Mouse (Mus musculus) MEL (cell line): ENCODE measurements around the gene Rfx1.

Experiments
- CHD2 ChIP-seq: IDR thresholded peaks from 2 replicates; pipeline ENCODE4 v1.6.1; 2011; ENCODE audit warnings: low read length, improper control_type of control experiment
- CTCF ChIP-seq, 3 experiments: IDR thresholded peaks in 2 of 3; conservative IDR thresholded peaks in 1 of 3; 2 replicates each; pipeline ENCODE4 v1.5.1; 2011 to 2012; ENCODE audit warnings: low read length in 3 of 3, low read depth in 2 of 3, mild to moderate bottlenecking in 2 of 3, improper control_type of control experiment in 1 of 3, inconsistent platforms in 1 of 3, mixed read lengths in 1 of 3, moderate library complexity in 1 of 3; ENCODE audit not compliant: control insufficient read depth in 1 of 3, insufficient read depth in 1 of 3, poor library complexity in 1 of 3, severe bottlenecking in 1 of 3
- EP300 ChIP-seq, 2 experiments: IDR thresholded peaks; 2 replicates each; pipeline ENCODE4 v1.6.1; 2011; ENCODE audit warnings: improper control_type of control experiment in 2 of 2, low read length in 2 of 2, low read depth in 1 of 2, mild to moderate bottlenecking in 1 of 2
- MAX ChIP-seq: IDR thresholded peaks from 2 replicates; pipeline ENCODE4 v1.6.1; 2011; ENCODE audit warnings: low read length, improper control_type of control experiment
- POLR2A ChIP-seq, 2 experiments: IDR thresholded peaks; 2 replicates each; pipeline ENCODE4 v1.6.1; 2011 to 2012; ENCODE audit warnings: low read length in 2 of 2, mild to moderate bottlenecking in 2 of 2, control low read depth in 1 of 2, improper control_type of control experiment in 1 of 2, low read depth in 1 of 2, moderate library complexity in 1 of 2; ENCODE audit not compliant: control insufficient read depth in 1 of 2, insufficient read depth in 1 of 2, poor library complexity in 1 of 2
- USF1 ChIP-seq: IDR thresholded peaks from 2 replicates; pipeline ENCODE4 v1.6.1; 2014; ENCODE audit warnings: low read depth, mild to moderate bottlenecking, inconsistent platforms, low read length, improper control_type of control experiment, moderate library complexity

DNA sequence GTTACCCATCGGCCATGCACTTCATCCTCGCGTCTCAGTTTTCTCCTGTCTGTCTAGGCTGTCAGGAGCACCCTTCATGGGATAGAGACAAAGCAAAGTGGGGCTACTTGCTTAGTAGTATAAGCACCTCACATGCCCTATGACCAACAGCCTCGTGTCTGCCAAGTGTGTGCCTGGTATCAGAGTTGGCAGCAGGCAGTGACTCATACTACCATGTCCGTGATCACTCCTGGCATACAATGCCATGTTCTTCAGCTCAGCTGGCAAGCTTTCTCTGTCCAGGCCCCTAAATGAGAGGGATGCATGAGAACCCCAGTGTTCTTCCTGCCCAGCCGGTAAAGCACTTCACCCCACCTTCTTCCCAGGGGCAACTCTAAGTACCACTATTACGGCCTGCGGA, 24.0 kb downstream of the Rfx1 start:
- TF ChIP-seq EP300 (IDR thresholded peaks at IDR 0.05; ENCODE audit: low read depth in 1 of 2, low read length in 2 of 2) (no peak), POLR2A (IDR thresholded peaks at IDR 0.05; ENCODE audit: control insufficient read depth in 1 of 2, insufficient read depth in 1 of 2, low read depth in 1 of 2, low read length in 2 of 2, poor library complexity in 1 of 2) (no peak), USF1 (no peak), CTCF (IDR thresholded peaks at IDR 0.05 in 2 of 3, conservative IDR thresholded peaks at IDR 0.05 in 1 of 3; ENCODE audit: control insufficient read depth in 1 of 3, insufficient read depth in 1 of 3, low read depth in 2 of 3, low read length in 3 of 3, poor library complexity in 1 of 3, severe bottlenecking in 1 of 3) (no peak), CHD2 (no peak), MAX (no peak)
